Mouse (Mus musculus): Measurements from ENCODE around the gene Sar1a.

Sar1a gene

GRCm38 (mm10) chr10:61675935-61676334, 4.2 kb upstream of the Sar1a start:
- in situ Hi-C loops (cut with MboI, MseI) = loop anchor here (25.0 kb wide), 1 partner anchor 661 kb away; no protein-coding TSS in a partner anchor

- in situ Hi-C loops (cut with MboI, MseI) = loop anchor here (25.0 kb wide), 1 partner anchor 658 kb away; no protein-coding TSS in a partner anchor
Measured at GRCm38 (mm10) chr10:61679545-61679944, 554 bp upstream of the Sar1a start.

GRCm38 (mm10) chr10:61689405-61689804, 9.3 kb downstream of the Sar1a start:
- in situ Hi-C loops (cut with MboI, MseI) = loop anchor here (25.0 kb wide), 1 partner anchor 648 kb away; no protein-coding TSS in a partner anchor

- in situ Hi-C loops (cut with MboI, MseI) = loop anchor here (25.0 kb wide), 1 partner anchor 644 kb away; no protein-coding TSS in a partner anchor
Measured at GRCm38 (mm10) chr10:61693563-61693962, 13.5 kb downstream of the Sar1a start.

- in situ Hi-C loops (cut with MboI, MseI) = loop anchor here (25.0 kb wide), 1 partner anchor 642 kb away; no protein-coding TSS in a partner anchor
Measured at GRCm38 (mm10) chr10:61694870-61695670, 15.0 kb downstream of the Sar1a start, which contains the start of gene Tysnd1. Gene Tysnd1, plus strand, starts transcription at chr10:61695514.

- in situ Hi-C loops (cut with MboI, MseI) = loop anchor here (25.0 kb wide), 1 partner anchor 641 kb away; no protein-coding TSS in a partner anchor
Measured at GRCm38 (mm10) chr10:61695703-61696559, 15.8 kb downstream of the Sar1a start.

- in situ Hi-C loops (cut with MboI, MseI) = loop anchor here (25.0 kb wide), 1 partner anchor 641 kb away; no protein-coding TSS in a partner anchor
Measured at GRCm38 (mm10) chr10:61696560-61696823, 16.4 kb downstream of the Sar1a start.

GRCm38 (mm10) chr10:61697028-61697427, 16.9 kb downstream of the Sar1a start:
- in situ Hi-C loops (cut with MboI, MseI) = loop anchor here (25.0 kb wide), 1 partner anchor 640 kb away; no protein-coding TSS in a partner anchor

- in situ Hi-C loops (cut with MboI, MseI) = no loop called here
Measured at GRCm38 (mm10) chr10:61704663-61705062, 24.6 kb downstream of the Sar1a start.

GRCm38 (mm10) chr10:61706412-61707375, 26.6 kb downstream of the Sar1a start:
- in situ Hi-C loops (cut with MboI, MseI) = no loop called here

- in situ Hi-C loops (cut with MboI, MseI) = no loop called here
Measured at GRCm38 (mm10) chr10:61713601-61714000, 33.5 kb downstream of the Sar1a start.

GRCm38 (mm10) chr10:61714146-61714545, 34.0 kb downstream of the Sar1a start:
- in situ Hi-C loops (cut with MboI, MseI) = no loop called here

- in situ Hi-C loops (cut with MboI, MseI) = no loop called here
Measured at GRCm38 (mm10) chr10:61714771-61715461, 34.8 kb downstream of the Sar1a start, which contains the start of gene Aifm2. Gene Aifm2, plus strand, starts transcription at chr10:61715263.

- in situ Hi-C loops (cut with MboI, MseI) = no loop called here
Measured at GRCm38 (mm10) chr10:61715462-61715837, 35.4 kb downstream of the Sar1a start.

GRCm38 (mm10) chr10:61715996-61716864, 36.1 kb downstream of the Sar1a start:
- in situ Hi-C loops (cut with MboI, MseI) = no loop called here

- in situ Hi-C loops (cut with MboI, MseI) = no loop called here
Measured at GRCm38 (mm10) chr10:61717406-61718296, 37.6 kb downstream of the Sar1a start.

GRCm38 (mm10) chr10:61720331-61720730, 40.2 kb downstream of the Sar1a start:
- in situ Hi-C loops (cut with MboI, MseI) = no loop called here

GRCm38 (mm10) chr10:61722215-61722614, 42.1 kb downstream of the Sar1a start:
- in situ Hi-C loops (cut with MboI, MseI) = no loop called here
